Mouse (Mus musculus) central nervous system, embryonic 14 days (tissue): ENCODE data around the gene Pfn1. TPM values are rescaled to one million over a fixed set of nuclear protein-coding genes. Genes with fewer than 3 reads are reported as not detected.

Source experiments
- polyA plus RNA-seq: library from polyadenylated mRNA; depleted of rRNA; stranded (reverse); fragments of >200 nt; gene quantifications from 2 replicates; pipeline ENCODE4 v1.2.3, GENCODE M21; 2012; rRNA removed

Gene Pfn1
- polyA plus RNA-seq, result 401 and 499 TPM in 2 replicates

GRCm38 (mm10) chr11:70654198-70654922 is at the start of gene Pfn1:
Pfn1 (minus strand) TSS chr11:70654644.

GRCm38 (mm10) chr11:70699722-70700556 is 45.5 kb upstream of the Pfn1 start, which contains the start of the genes Inca1 and Kif1c:
Inca1 (minus strand) TSS chr11:70700155.
Kif1c (plus strand) TSS chr11:70700548.

DNA sequence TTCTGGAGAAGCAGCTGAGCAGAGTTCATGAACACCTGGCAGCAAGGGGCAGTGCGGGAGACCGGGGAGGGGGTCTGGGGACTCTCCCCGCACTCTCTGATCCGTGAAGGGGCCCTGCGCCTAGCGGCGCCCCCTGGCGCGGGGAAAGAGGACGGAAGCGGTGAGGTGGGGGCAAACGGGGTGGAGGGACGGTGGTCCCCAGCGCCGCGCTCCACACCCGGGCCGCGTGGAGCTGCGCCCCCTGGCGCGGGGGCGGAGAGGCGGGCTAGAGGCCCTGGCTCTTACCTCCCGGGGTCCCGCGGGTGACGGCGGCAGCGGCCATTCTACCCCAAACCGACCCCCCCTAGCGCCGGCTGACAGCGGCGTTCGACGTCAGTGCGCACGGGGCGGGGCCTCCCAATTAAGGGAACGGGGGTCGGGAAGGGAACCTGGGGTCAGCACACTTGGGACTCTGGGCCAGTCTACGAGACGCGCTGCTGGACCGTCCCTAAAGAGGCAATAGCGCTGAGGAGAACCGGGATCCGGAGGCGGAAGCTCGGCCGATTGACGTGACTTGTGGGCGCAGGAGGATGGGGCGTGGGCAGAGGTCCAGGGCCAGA is 33.3 kb upstream of the Pfn1 start, which contains the start of gene Camta2:
TSS of gene Camta2 (minus strand) at position 505 of the 599 bp plus-strand sequence.

DNA sequence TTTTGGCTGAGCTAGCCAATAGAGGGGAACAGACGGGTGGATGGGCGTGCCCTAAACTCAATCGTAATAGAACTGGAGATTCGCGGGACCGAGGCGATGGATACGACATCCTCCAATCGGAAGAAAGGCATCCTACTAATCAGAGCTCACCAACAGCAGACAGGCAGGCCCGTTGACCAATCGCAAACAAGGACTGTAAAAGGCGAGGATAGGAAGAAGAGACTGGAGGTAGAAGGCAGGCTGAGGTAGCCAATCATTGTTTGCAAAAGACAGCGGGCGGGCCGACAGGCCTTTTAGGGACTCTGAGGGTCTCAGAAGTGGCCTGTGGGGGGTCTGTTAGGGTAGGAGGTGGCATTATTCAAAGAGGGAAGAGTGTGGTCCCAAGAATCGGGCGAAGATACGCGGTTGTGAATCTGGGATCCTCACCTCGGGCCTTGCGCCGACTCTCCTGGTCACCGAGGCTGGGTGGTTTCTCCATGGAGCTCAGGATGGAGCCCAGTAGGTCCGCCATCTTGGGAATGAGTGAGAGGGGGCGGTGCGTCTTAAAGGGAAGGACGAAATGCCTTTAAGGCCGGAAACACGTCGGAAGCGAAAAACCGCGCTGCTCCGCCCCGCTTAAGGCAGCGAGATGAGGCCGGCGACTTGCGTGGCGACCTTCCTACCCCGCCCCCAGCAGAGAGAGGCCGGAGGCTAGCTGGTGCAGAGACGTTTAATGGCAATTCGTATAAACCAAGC is 14.5 kb upstream of the Pfn1 start, which contains the start of gene Spag7:
TSS of gene Spag7 (minus strand) at position 646 of the 735 bp plus-strand sequence.

DNA sequence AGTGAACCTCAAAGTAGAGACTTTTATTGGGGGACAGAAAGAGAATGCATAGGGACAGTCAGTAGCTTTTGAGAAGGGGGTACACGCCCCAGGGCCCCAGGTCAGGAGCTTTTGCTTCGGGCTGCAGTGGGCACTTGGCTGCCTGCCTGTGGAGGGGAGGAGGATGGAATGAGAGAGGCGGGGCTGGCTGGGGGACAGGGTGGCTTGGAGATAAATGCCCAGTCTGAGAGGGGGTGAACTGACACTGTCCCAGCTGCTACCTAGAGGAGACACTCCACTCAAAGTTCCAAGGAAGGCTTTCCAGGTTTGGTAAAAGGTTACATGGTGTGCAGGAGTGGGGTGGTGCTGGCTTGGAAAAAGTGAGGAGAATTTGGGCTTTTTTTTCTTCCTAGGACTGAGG is 2.5 kb upstream of the Pfn1 start, which contains the start of gene Eno3:
TSS of gene Eno3 (plus strand) at position 239 of the 400 bp plus-strand sequence.

GRCm38 (mm10) chr11:70646691-70647650 is 7.5 kb downstream of the Pfn1 start, which contains the start of the genes Rnf167 and Slc25a11:
Rnf167 (plus strand) TSS chr11:70647235.
Slc25a11 (minus strand) TSS chr11:70647479.

DNA sequence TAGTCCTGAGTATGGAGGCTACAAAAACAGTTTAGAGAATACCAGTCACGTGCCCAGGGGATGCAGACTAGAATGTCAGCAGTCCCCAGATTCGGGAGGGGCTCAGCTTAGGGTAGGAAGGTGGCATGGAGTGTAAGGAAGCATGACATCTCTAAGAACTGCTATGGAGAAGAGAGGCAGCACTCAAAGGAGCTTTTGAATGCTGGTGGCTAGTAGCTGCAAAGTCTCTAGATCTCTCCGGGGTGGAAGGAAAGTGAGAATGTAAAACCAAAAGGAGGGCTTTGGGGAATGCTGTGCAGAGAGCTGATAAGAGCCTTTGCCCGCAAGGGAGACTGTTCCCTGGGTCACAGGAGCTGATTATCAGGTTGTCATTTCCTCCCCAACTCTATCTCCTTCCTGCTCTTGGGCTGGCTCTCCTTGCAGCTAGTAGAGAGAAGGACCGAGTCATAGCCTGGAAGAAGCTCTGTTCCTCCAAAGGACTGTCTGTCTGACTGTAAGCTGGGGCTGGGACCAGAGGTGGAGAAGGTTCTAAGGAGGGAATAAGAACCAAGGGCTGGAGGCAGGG is 15.6 kb downstream of the Pfn1 start, which contains the start of gene Gp1ba:
TSS of gene Gp1ba (plus strand) at position 409 of the 565 bp plus-strand sequence.

DNA sequence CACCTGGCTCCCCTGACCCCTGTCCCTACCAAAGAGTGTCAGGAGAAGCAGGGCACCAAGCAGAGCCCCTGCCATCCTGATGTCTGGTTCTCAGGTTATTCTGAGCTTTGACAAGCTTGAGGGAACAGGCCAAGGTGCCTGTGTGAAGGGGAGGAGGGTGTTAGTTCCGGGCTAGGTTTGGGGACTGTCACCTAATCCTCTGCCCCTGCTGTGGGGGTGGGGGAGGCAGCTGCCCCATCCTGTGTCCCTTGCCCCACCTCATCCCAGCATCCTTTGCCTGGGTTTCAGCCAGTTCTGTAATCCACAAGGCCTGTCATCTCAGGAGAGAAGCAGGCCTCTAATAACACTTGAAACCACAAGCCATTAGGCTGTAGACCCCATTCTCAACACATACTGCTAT is 35.3 kb downstream of the Pfn1 start, which contains the start of gene Chrne:
TSS of gene Chrne (minus strand) at position 116 of the 400 bp plus-strand sequence.

DNA sequence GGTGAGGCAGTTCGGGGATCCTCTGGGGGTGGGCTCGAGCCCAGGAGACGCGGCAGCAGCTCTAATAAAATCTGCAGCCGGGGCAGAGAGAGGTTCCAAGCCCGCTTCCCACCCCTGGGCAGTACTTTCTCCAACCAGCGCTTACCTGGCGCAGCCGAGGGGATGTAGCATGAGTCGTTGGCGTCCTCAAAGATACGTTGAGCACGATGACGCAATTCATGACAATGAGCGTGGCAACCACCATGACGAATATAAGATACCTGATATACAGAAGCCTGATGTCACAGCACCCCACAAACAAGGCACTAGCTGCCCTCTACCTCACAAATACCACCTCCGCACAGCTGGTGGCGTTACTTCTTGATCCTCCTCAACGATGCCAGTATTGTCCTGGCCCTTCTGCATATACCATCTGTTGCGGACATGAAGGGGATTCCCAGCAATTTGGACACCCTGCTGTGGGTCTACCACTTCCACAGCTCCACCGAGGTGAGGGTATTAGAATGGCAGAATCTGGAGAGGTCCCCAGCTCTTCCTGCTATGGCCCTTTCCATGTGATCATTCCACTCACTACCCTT is 38.8 kb downstream of the Pfn1 start, which contains the start of gene 4930544D05Rik:
TSS of gene 4930544D05Rik (plus strand) at position 333 of the 578 bp plus-strand sequence.

Other genes starting within 250 kb of the Pfn1 start
- 32.2 and 32.3 TPM in 2 replicates for gene Pelp1, start 244.6 kb downstream of the Pfn1 start, polyA plus RNA-seq
- 81.0 and 83.3 TPM in 2 replicates for gene Arrb2, start 222.0 kb downstream of the Pfn1 start, polyA plus RNA-seq
- 40.6 and 42.1 TPM in 2 replicates for gene Med11, start 202.7 kb downstream of the Pfn1 start, polyA plus RNA-seq
- 1.5 TPM in 2 replicates for gene Zmynd15, start 195.2 kb downstream of the Pfn1 start, polyA plus RNA-seq
- gene Cxcl16, start 194.7 kb downstream of the Pfn1 start, polyA plus RNA-seq, result 3.5 and 5.7 TPM in 2 replicates
- gene Tm4sf5, start 149.4 kb downstream of the Pfn1 start, polyA plus RNA-seq, result 1.5 and 1.7 TPM in 2 replicates
- 0.15 and 0.31 TPM in 2 replicates for gene Vmo1, start 140.0 kb downstream of the Pfn1 start, polyA plus RNA-seq
- 0.09 TPM in 1 of 2 replicates, not detected in the other for gene Gltpd2, start 135.4 kb downstream of the Pfn1 start, polyA plus RNA-seq
- gene Psmb6, start 129.3 kb downstream of the Pfn1 start, polyA plus RNA-seq, result 513 and 515 TPM in 2 replicates
- not detected in 2 replicates for gene Gm40193, start 121.7 kb downstream of the Pfn1 start, polyA plus RNA-seq
- gene Pld2, start 114.6 kb downstream of the Pfn1 start, polyA plus RNA-seq, result 16.6 and 22.4 TPM in 2 replicates
- gene Mink1, start 91.8 kb downstream of the Pfn1 start, polyA plus RNA-seq, result 89.5 and 96.5 TPM in 2 replicates
- not detected in 2 replicates for gene 4930544D05Rik, start 38.8 kb downstream of the Pfn1 start, polyA plus RNA-seq
- gene Chrne, start 35.4 kb downstream of the Pfn1 start, polyA plus RNA-seq, result 0.14 and 0.19 TPM in 2 replicates
- gene Gp1ba, start 15.5 kb downstream of the Pfn1 start, polyA plus RNA-seq, result 0.18 and 0.19 TPM in 2 replicates
- 103 and 104 TPM in 2 replicates for gene Rnf167, start 7.4 kb downstream of the Pfn1 start, polyA plus RNA-seq
- gene Slc25a11, start 7.2 kb downstream of the Pfn1 start, polyA plus RNA-seq, result 125 and 126 TPM in 2 replicates
- 31.2 and 39.5 TPM in 2 replicates for gene Eno3, start 2.6 kb upstream of the Pfn1 start, polyA plus RNA-seq
- gene Spag7, start 14.8 kb upstream of the Pfn1 start, polyA plus RNA-seq, result 75.6 and 96.1 TPM in 2 replicates
- 19.0 and 22.5 TPM in 2 replicates for gene Camta2, start 33.5 kb upstream of the Pfn1 start, polyA plus RNA-seq
- 0.65 and 0.72 TPM in 2 replicates for gene Inca1, start 45.5 kb upstream of the Pfn1 start, polyA plus RNA-seq
- gene Kif1c, start 45.9 kb upstream of the Pfn1 start, polyA plus RNA-seq, result 19.6 and 25.0 TPM in 2 replicates
- 7.2 and 7.3 TPM in 2 replicates for gene Zfp3, start 109.6 kb upstream of the Pfn1 start, polyA plus RNA-seq
- 0.38 and 0.48 TPM in 2 replicates for gene Scimp, start 157.9 kb upstream of the Pfn1 start, polyA plus RNA-seq
- 24.1 and 24.6 TPM in 2 replicates for gene Rabep1, start 190.1 kb upstream of the Pfn1 start, polyA plus RNA-seq